Mouse (Mus musculus): ENCODE data around the gene Mapk12. TPM values are rescaled to one million over a fixed set of nuclear protein-coding genes. Genes with fewer than 3 reads are reported as not detected.

Gene Mapk12
- polyA plus RNA-seq (2012; rRNA removed): 12.8 and 15.5 TPM in 2 replicates

DNA sequence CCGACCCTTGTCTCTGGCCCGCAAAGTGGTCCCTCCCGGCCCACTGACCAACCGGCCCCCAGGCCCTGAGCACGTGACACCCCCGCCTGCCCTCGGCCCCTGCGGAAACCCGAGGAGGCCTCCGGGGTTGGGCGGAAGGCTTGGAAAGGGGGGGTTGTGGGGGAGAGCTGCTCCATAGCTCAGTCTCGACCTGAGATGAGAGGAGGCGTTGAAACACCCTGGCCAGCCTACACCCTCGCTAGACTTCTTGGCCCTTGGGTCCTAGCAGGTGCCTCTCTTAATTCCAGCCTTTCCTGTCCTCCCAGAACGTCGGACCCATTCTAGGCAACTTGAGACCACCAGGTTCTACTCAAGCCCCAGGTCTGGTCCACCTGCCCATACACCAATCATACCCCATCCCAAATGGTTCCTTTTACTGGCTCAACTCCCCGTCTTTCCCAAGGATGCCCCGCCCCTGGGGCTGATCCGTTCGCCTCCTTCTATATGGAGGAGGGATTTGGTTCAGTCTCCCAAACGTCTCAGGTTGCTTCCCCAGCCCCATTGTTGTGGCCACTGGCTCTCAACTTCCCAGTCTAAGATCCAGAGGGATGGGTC, at the start of gene Mapk12:
TSS of gene Mapk12 (minus strand) at position 45 of the 594 bp plus-strand sequence.
- TF ChIP-seq POLR2A (IDR thresholded peaks at IDR 0.05; ENCODE audit: borderline replicate concordance, extremely low read depth, insufficient read depth, insufficient read length, poor library complexity, severe bottlenecking): no peak
- no peak for TF ChIP-seq CTCF (IDR thresholded peaks at IDR 0.05; ENCODE audit: borderline replicate concordance, extremely low read depth, insufficient read depth, insufficient read length)
- peak; percentile 61 for DNase-seq (ENCODE audit: low read depth)

DNA sequence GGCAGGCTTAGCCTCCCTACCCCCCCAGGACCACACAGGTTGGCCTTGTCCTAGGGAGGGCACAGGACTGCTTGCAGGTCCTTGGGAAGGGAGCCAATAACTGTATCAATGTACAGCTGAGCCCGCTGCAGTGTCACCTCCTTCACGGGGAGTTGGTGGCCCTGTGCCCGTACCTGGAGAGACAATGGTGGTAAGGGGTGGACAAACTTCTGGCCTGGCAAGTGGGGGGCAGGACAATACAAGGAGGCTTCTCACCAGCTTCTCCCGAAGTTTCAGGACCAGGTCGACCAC, 44.4 kb upstream of the Mapk12 start:
- DNase-seq (ENCODE audit: low read depth): no peak
- TF ChIP-seq POLR2A (IDR thresholded peaks at IDR 0.05; ENCODE audit: borderline replicate concordance, extremely low read depth, insufficient read depth, insufficient read length, poor library complexity, severe bottlenecking): no peak
- no peak for TF ChIP-seq CTCF (IDR thresholded peaks at IDR 0.05; ENCODE audit: borderline replicate concordance, extremely low read depth, insufficient read depth, insufficient read length)

DNA sequence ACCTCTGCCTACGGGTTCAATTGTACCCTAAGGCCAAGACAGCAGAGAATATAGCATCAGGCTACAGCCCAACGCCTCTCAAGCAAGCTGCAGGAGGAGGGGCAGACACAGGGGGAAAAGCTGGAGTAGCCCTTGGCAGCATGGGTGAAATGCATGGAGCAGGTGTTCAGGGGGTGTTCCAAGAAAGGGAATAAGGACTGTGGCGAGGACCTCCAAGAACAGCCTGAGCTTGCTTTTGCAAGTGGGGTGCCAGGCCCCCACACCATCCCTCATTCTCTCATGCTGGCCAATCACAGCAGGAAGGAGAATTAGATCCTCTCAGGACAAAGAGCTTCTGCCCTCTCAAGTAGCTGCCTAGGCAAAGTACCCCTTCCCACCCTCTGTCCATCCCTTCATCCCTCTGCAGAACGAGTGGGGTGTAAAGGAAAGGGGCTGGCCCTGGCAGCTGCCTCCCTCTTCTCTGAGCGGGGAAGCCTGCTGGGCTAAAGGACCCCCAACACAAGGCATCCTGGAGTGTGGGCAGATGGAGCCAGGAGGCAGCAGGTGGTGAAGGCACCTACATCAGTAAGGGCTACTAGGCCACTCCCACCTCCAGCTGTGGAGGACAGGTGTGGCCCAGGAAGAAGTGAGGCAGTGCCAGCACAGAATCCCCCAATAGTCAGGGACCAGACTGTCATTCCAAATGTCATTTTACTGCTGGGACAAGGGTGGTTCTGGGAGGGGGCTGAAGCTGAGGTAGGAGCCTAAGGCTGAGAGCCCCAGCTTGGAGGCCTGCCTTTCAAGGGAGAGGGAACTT, 43.8 kb upstream of the Mapk12 start:
- no peak for DNase-seq (ENCODE audit: low read depth)
- no peak for TF ChIP-seq POLR2A (IDR thresholded peaks at IDR 0.05; ENCODE audit: borderline replicate concordance, extremely low read depth, insufficient read depth, insufficient read length, poor library complexity, severe bottlenecking)
- TF ChIP-seq CTCF (IDR thresholded peaks at IDR 0.05; ENCODE audit: borderline replicate concordance, extremely low read depth, insufficient read depth, insufficient read length): no peak

DNA sequence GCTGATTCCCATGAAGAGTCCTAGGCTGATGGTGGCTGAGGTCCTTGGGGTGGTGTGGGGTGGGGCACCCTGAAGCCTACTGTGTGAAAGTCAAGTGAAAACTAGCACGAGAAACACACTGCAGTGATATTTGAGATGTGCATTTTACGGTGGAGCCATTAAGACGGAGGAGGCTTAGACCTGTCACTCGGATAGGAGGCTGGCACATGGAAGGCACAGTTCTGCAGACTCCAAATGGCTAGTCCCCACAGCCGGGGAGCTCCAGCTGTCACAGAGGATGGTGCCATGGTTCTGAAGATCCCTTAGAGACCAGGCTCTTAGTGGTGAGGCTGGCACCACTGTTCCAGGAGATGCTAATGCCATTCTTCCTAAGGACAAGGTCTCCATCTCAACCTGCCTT, 42.3 kb upstream of the Mapk12 start:
- TF ChIP-seq CTCF (IDR thresholded peaks at IDR 0.05; ENCODE audit: borderline replicate concordance, extremely low read depth, insufficient read depth, insufficient read length) (no peak), POLR2A (IDR thresholded peaks at IDR 0.05; ENCODE audit: borderline replicate concordance, extremely low read depth, insufficient read depth, insufficient read length, poor library complexity, severe bottlenecking) (no peak)
- DNase-seq (ENCODE audit: low read depth): no peak

DNA sequence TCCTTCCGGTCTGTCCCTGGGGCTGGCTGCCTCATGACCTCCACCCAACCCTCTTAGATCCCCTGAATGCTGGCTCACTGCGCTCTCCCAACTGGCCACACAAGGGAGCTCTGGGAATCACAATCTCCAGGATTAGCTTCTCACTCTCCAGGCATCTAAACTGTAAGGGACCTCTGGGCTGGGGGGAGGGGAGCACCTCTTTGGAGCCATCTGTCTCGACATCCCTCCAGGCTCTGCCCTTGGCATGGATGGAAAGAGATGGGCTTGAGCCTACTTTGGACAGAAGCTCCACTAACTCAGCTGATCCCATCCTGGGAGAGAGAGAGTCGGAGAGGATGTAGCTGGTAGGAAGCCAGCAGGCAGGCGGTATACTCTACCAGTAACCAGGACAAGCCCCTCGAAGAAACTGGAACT, 41.8 kb upstream of the Mapk12 start:
- no peak for DNase-seq (ENCODE audit: low read depth)
- no peak for TF ChIP-seq POLR2A (IDR thresholded peaks at IDR 0.05; ENCODE audit: borderline replicate concordance, extremely low read depth, insufficient read depth, insufficient read length, poor library complexity, severe bottlenecking)
- TF ChIP-seq CTCF (IDR thresholded peaks at IDR 0.05; ENCODE audit: borderline replicate concordance, extremely low read depth, insufficient read depth, insufficient read length): no peak

DNA sequence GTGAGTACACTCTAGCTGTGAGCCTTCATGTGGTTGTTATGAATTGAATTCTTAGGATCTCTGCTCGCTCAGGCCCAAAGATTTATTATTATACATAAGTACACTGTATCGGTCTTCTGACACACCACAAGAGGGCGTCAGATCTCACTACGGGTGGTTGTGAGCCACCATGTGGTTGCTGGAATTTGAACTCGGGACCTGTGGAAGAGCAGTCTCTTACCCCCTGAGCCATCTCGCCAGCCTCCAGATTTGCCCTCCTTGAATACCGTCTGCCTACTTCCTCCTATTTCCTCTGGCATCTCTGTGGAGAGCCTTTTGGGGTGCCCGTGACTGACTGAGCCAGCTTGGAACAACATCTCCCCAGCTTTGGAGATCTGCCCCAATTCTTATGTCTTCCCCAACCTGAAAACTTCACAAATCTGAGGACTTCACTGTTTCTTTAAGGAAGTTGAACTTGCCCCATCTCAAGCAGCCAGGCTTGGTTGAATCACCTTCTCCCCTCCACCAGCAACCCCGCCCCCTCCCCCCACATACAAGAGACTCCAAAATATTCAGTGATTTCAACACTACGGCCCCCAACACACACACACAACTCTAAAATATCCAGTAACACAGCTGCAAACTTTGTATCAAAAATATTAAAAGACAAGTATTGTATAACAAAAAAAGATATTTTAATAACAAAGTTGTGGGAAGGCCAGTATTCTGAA, 41.2 kb upstream of the Mapk12 start:
- DNase-seq (ENCODE audit: low read depth): no peak
- TF ChIP-seq CTCF (IDR thresholded peaks at IDR 0.05; ENCODE audit: borderline replicate concordance, extremely low read depth, insufficient read depth, insufficient read length) (0 out of 2 replicates have a peak, but pooled peaks have one; percentile 6), POLR2A (IDR thresholded peaks at IDR 0.05; ENCODE audit: borderline replicate concordance, extremely low read depth, insufficient read depth, insufficient read length, poor library complexity, severe bottlenecking) (no peak)

DNA sequence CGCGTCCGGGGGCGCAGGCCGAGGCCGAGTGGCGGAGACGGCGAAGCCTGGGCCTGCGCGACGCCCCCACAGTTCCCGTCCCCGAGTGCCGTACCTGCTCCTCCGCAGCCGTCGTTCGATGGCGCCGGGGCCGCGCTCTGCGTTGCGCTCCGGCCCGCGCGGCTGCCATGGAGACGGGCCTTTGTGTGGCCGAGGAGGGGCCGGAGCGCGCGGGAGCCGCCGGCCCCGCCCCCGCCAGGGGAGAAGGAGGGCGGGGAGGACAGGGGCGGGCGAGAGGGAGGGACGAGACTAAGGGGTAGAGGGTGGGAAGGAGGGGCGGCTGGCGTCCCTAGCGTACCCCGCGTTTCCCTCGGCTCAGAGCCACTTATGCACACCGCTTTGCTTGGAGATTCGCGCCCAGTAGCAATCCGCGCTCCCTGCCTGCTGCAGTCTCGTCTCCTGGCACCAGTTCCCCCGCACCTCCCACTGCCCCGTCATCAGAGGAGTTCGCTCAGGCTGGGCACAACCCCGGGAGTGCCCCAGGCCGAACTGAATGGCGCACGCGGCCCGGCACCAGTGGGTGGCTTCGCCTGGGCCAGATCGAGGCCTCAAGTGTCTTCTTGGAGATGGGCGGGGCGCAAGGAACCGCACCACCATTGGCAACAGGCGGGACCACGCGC, 40.2 kb upstream of the Mapk12 start, which contains the start of gene Plxnb2:
TSS of gene Plxnb2 (minus strand) at position 218 of the 659 bp plus-strand sequence.
- TF ChIP-seq CTCF (IDR thresholded peaks at IDR 0.05; ENCODE audit: borderline replicate concordance, extremely low read depth, insufficient read depth, insufficient read length) (no peak), POLR2A (IDR thresholded peaks at IDR 0.05; ENCODE audit: borderline replicate concordance, extremely low read depth, insufficient read depth, insufficient read length, poor library complexity, severe bottlenecking) (peak; percentile 83)

DNA sequence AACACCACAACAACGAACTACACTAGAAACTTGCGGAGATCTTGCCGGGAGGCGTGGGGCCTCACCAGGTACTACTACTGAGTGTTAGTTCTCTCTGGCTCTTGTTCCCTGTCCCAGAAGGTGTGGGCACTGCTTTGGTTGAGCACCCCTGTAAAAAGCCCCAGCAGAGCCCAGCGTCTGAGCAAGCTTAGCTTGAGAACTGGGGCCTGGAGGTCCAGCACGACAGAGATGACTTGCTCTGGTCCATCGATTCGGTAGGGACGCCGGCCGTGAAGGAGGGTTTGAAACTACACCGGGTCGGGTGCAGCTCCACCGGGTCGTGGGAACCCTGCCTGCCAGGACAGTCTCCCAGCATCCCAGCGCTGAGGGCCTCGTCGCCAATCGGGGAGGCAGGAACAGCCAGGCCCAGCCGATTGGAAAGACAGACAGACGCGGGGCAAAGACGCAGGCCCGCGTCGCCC, 39.6 kb upstream of the Mapk12 start:
- DNase-seq (ENCODE audit: low read depth): no peak
- no peak for TF ChIP-seq CTCF (IDR thresholded peaks at IDR 0.05; ENCODE audit: borderline replicate concordance, extremely low read depth, insufficient read depth, insufficient read length)
- TF ChIP-seq POLR2A (IDR thresholded peaks at IDR 0.05; ENCODE audit: borderline replicate concordance, extremely low read depth, insufficient read depth, insufficient read length, poor library complexity, severe bottlenecking): no peak

More for the DNA sequence above, 40.2 kb upstream of the Mapk12 start, which contains the start of gene Plxnb2:
- peak; percentile 97 for DNase-seq (ENCODE audit: low read depth)

DNA sequence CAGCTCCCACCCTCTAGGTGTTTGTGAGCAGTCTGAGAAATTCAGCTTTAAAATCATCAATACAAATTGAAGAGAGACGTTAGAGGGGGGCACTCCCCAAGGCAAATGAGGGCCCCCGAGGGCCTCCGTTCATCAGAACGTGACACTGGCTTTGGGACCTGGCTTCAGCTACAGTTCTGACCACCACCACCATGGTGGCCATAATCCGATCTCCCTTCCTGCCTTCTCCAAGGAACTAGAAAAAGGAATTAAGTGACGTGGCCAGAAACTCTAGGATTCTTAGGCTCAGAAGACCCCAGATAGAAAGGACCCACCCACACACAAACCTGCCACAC, 39.1 kb upstream of the Mapk12 start:
- TF ChIP-seq CTCF (IDR thresholded peaks at IDR 0.05; ENCODE audit: borderline replicate concordance, extremely low read depth, insufficient read depth, insufficient read length): no peak
- no peak for TF ChIP-seq POLR2A (IDR thresholded peaks at IDR 0.05; ENCODE audit: borderline replicate concordance, extremely low read depth, insufficient read depth, insufficient read length, poor library complexity, severe bottlenecking)
- DNase-seq (ENCODE audit: low read depth): no peak

DNA sequence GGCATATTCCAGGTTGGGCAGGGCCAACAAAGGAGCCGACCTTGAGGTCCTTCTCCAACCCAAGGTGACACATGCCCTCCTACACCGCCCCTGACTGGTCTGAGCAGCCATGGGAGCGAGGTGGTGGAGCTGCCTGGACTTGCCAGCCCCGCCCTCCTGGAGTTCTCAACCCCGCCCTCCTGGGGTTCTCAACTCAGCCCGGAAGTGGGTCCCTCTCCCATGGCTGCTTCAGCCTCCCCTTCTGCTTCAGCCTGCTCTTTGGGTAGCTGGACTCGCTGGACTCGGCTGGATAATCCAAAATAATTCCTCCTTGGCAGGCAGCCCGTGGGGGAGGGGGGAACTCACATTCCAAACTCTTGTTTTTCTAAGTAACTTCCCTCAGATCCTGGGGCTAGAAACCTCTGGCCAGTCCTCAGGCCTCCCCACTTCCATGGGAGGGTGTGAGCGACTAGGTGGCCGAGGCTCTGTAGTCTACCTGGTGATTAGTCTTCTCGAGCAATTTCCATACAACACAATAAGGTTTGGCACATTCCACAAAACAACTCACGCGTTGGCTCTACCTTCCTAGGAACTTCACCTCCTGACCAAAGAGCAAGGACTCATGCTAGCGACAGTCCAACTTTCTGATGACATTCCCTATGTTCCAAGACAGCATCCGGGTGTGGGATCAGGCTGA, 38.6 kb upstream of the Mapk12 start:
- no peak for TF ChIP-seq CTCF (IDR thresholded peaks at IDR 0.05; ENCODE audit: borderline replicate concordance, extremely low read depth, insufficient read depth, insufficient read length)
- no peak for TF ChIP-seq POLR2A (IDR thresholded peaks at IDR 0.05; ENCODE audit: borderline replicate concordance, extremely low read depth, insufficient read depth, insufficient read length, poor library complexity, severe bottlenecking)
- peak; percentile 87 for DNase-seq (ENCODE audit: low read depth)

Measured in brain, embryonic 14.5 days (tissue).